Mouse (Mus musculus) embryonic fibroblast, embryonic 13.5 days (primary cell): ENCODE results near the gene Il17re. TPM values are rescaled to one million over a fixed set of nuclear protein-coding genes. Genes with fewer than 3 reads are reported as not detected.
A peak's percentile ranks its signal among the peaks of the same experiment; 100 is the strongest.

Experiments
- H3K27ac ChIP-seq: 2 replicates; pipeline ENCODE4 v1.5.1; 2012; ENCODE audit warnings: low read length, control low read depth, inconsistent platforms; ENCODE audit not compliant: insufficient read depth
- H3K4me1 ChIP-seq: 2 replicates; pipeline ENCODE4 v1.6.1; 2011; ENCODE audit warnings: low read length; ENCODE audit not compliant: control insufficient read depth, insufficient read depth
- H3K4me3 ChIP-seq: 2 replicates; pipeline ENCODE4 v1.5.1; 2011; ENCODE audit warnings: mild to moderate bottlenecking, control low read depth, low read length; ENCODE audit not compliant: insufficient read depth
- CTCF ChIP-seq: IDR thresholded peaks from 2 replicates; pipeline ENCODE4 v1.5.1; 2011; ENCODE audit warnings: mild to moderate bottlenecking, control low read depth, low read length, moderate library complexity, borderline replicate concordance; ENCODE audit not compliant: insufficient read depth
- POLR2A ChIP-seq: IDR thresholded peaks from 2 replicates; pipeline ENCODE4 v1.6.1; 2011; ENCODE audit warnings: low read depth, mild to moderate bottlenecking, control low read depth, low read length, moderate library complexity
- polyA plus RNA-seq: library from polyadenylated mRNA; stranded (reverse); fragments of >200 nt; gene quantifications from 2 replicates; pipeline ENCODE4 v1.2.4, GENCODE M21; 2011; ENCODE audit warnings: low read depth; ENCODE audit not compliant: missing spikeins, insufficient read length

The Il17re gene
- not detected in 2 replicates for polyA plus RNA-seq

GRCm38 (mm10) chr6:113457952-113458534, at the start of gene Il17re:
TSS of gene Il17re (plus strand) at chr6:113458484.
- H3K4me3 ChIP-seq = no peak within 1 kb of the TSS
- TF ChIP-seq CTCF (no peak), POLR2A (no peak)
- no peaks in the 10 kb centered on the region for H3K4me1 ChIP-seq
- H3K27ac ChIP-seq = no peak within 1 kb of the TSS

- H3K4me1 ChIP-seq = no peaks in the 10 kb centered on the region
- H3K4me3 ChIP-seq = no peak overlapping the region
- no peak overlapping the region for H3K27ac ChIP-seq
- TF ChIP-seq CTCF = no peak
These were observed 48.3 kb upstream of the Il17re start for GRCm38 (mm10) chr6:113410001-113410400.

DNA sequence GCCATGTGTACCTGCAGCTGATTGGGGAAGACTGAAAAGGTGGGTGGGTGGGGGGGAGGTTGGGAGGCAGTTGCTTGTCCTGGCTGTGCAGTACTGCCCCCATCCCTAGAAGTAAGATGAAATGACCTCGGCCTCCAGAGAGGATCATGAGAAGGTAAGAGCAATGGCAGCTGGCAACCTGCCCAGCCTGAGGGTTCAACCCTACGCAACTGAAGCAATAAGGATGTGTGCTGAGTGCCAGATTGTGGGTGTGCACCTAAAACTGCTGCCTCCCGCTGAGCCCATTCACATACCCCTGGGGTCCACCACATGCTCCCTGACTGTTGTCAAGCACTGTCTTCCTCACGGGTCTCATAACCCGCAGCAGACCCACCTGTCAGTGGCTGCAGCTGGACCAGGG, 41.9 kb upstream of the Il17re start:
- no peak for TF ChIP-seq POLR2A
- no peak for TF ChIP-seq CTCF
- Histone ChIP-seq H3K4me1 (no peaks in the 10 kb centered on the region), H3K4me3 (no peak overlapping the region), H3K27ac (no peak overlapping the region)

- Histone ChIP-seq H3K27ac (0 out of 2 replicates have a peak overlapping the region, but pooled peaks have one; percentile 22), H3K4me3 (peak overlapping the region; percentile 63), H3K4me1 (no peaks in the 10 kb centered on the region)
- TF ChIP-seq POLR2A (no peak; the same call in 1 of the 2 replicates), CTCF (no peak)
These were observed 39.7 kb upstream of the Il17re start for GRCm38 (mm10) chr6:113418441-113419198.

DNA sequence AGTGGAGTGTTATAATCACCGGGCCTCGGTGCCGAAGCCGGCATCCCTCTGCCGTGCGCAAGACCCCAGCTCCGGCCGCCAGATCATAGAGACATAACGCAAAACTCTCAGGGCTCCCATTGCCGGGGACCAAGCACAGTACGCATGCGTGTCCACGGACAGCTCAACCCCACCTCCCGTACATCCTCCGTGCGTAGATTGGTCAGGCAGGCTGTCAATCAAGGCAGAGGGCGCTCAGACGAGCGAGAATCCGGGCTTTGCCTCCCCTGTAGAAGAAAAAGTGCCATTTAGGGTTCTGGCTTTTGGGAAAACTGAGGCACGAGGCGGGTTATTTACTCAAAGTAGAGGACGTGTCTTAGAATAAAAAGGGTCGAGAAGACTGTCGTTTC, 39.1 kb upstream of the Il17re start, which contains the start of gene Rpusd3:
Gene Rpusd3, minus strand, starts transcription at position 142 of the 389 bp plus-strand sequence.
- H3K27ac ChIP-seq = 0 out of 2 replicates have a peak within 1 kb of the TSS, but pooled peaks have one; percentile 22
- TF ChIP-seq POLR2A (peak; percentile 91), CTCF (no peak)
- H3K4me3 ChIP-seq = peak within 1 kb of the TSS; percentile 63
- H3K4me1 ChIP-seq = no peaks in the 10 kb centered on the region

DNA sequence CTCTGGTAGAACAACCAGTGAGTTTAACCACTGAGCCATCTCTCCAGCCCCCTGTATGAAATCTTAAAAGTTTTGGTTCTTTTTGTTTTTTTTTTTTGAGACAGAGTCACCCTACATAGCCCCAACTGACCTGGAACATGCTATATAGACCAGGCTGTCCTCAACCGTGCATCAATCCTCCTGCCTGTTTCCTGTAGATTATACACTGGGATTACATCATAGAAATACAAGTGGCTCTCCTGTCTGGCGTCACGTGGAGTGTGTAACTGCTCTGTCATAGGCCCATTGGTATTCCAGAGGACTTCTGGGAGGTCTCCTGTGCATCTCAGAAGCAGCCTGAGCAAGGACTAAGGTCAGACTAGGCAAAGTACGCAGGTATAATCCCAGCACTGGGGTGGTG, 35.3 kb upstream of the Il17re start:
- no peaks in the 10 kb centered on the region for H3K4me1 ChIP-seq
- no peak overlapping the region for H3K27ac ChIP-seq
- H3K4me3 ChIP-seq = no peak overlapping the region
- TF ChIP-seq CTCF (no peak), POLR2A (no peak)

DNA sequence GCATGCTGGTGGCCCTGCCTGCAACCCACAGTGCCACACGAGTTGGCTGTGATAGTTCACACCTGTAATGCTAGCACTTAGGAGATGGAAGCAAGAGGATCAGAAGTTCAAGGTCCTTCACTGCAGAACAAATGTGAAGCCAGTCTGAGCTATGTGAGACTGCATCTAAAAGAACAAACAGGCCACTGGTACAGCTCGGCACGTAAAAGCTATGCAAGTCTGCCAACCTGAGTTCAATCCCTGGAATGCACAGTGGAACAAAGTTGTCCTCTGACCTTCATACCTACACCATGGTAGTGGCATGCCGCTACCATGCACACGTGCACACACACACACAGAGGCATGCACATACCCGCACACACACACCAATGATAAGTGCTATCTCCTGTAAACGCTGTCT, 34.1 kb upstream of the Il17re start:
- H3K4me3 ChIP-seq = no peak overlapping the region
- no peak for TF ChIP-seq POLR2A
- TF ChIP-seq CTCF = no peak
- H3K4me1 ChIP-seq = no peaks in the 10 kb centered on the region
- no peak overlapping the region for H3K27ac ChIP-seq

DNA sequence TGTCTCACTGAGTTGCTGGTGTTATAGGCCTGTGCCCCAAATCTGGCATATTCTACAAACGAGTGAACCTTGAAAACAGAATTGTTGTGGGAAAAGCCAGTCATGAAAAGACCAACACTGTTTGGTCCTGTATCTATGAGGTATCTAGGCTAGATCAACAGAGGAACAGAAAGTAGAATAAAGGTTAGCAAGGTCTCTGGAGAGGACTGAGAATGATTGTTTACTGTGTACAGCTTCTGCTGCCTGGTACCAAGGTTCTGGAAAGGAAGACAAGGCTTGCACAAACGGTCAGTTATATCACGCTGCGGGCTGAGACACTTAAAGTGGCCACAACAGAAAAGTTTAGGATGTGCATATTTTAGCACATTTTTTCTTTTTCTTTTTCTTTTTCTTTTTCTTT, 31.6 kb upstream of the Il17re start:
- Histone ChIP-seq H3K4me1 (no peaks in the 10 kb centered on the region), H3K27ac (no peak overlapping the region), H3K4me3 (no peak overlapping the region)
- TF ChIP-seq CTCF (no peak), POLR2A (no peak)

DNA sequence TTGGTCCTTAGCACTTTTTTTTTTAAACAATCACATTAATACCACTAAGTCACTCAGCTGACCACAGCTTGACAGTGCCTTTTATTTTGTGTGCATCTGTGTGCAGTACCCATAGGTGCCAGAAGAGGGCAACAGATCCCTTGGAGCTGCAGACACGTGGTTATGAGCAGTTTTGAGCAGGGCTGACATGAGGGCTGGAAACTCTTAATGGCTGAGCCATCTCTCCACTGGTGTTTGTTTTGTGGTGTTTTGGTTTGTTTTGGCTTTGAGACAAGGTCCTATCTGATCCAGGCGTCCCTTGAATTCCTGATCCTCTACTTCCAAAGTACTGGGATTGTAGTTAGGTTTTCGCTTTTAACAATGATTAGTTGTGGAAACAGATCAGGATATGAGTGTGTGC, 30.9 kb upstream of the Il17re start:
- H3K4me3 ChIP-seq = no peak overlapping the region
- no peaks in the 10 kb centered on the region for H3K4me1 ChIP-seq
- H3K27ac ChIP-seq = no peak overlapping the region
- TF ChIP-seq CTCF (peak; percentile 42; the same call in 1 of the 2 replicates), POLR2A (no peak)

DNA sequence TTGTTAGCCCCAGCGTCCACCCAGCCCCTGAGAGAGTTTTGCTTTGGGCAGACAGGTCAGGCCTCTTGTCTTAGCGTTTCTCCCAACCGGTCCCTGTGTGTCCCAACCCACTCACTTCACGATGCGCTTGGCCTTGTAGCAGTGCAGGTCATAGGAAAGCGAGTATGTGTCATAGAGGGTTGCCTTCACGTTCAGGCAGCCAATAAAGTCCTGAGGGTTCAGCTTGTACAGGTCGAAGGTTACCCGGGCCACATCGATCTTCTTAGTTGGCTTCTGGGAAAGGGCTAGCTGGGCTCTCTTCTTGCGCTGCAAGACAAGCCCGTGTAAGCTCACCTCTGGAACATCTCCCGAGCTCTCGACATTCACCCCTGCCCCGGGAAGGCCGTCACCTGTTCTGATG, 30.3 kb upstream of the Il17re start:
- no peaks in the 10 kb centered on the region for H3K4me1 ChIP-seq
- no peak overlapping the region for H3K4me3 ChIP-seq
- TF ChIP-seq CTCF = no peak
- TF ChIP-seq POLR2A = no peak
- H3K27ac ChIP-seq = no peak overlapping the region
